Mouse (Mus musculus) urinary bladder, adult 18-20 months (tissue): ENCODE data around the gene Tnik.
A peak's percentile ranks its signal among the peaks of the same experiment; 100 is the strongest.

Experiments used
- DNase-seq, 2 experiments: peaks; one replicate each; pipeline ENCODE4 v3.0.0; 2022; ENCODE audit warnings: low spot score in 2 of 2, mixed read lengths in 2 of 2

Gene Tnik

GRCm38 (mm10) chr3:28263948-28264840 lies 1.2 kb downstream of the Tnik start:
- peak in 1 of 2 experiments; percentile 43 for DNase-seq

DNA sequence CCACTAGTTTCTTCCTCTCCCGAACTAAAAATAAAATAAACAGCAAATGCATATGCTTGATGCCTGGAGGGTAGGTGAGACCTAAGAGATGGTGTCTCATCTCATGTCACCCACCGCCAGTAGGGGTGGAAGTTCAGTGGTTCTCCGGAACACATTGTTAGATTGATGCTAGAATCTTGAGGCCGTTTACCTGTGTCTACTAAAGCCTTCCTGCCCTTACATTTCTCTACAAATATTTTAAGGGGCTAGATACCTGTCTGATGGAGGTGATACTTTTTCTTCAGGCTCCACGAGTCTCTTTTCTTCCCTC lies 1.8 kb downstream of the Tnik start:
- no peak for DNase-seq

- no peak for DNase-seq
Measured at GRCm38 (mm10) chr3:28265183-28265582, 2.2 kb downstream of the Tnik start.

DNA sequence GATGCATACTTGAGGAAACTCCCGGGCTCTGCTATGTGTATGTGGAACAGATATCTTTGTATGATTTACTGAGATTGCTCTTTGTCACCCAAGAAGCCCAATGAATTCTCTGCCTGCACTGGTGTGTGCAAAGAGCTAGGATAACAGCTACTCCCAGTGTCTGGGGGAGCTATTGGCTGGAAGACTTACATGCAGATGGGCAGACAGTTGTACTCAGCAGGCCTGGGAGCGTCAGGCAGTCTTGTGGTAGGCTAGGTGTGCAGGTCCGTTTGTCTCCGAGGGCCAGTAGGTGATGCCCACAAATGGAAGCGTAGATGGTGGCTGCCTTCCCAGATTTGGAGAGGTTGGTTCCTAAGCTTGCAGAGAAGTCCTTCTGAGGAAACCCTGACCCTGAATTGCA lies 2.6 kb downstream of the Tnik start:
- no peak for DNase-seq

- DNase-seq = no peak
Measured at GRCm38 (mm10) chr3:28267211-28267610, 4.2 kb downstream of the Tnik start.

DNA sequence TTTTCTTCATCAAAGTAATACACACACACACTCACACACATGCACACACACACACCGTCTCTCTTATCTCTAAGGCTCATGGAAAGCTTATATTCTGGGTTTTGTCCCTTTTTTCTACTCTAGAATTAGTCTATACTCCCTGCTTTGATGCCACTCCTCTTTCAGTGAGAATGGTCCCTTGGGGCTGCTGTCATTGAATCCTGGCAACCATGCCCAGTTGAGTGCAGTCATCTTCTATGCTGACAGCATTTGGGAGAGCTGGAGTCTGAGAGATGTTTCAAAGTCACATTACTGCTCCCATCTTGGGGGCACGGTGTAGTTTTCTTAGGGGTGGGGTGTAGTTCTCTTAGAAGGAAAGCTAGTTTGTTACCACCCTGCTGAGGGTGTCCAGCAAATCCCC lies 6.7 kb downstream of the Tnik start:
- DNase-seq = no peak

DNA sequence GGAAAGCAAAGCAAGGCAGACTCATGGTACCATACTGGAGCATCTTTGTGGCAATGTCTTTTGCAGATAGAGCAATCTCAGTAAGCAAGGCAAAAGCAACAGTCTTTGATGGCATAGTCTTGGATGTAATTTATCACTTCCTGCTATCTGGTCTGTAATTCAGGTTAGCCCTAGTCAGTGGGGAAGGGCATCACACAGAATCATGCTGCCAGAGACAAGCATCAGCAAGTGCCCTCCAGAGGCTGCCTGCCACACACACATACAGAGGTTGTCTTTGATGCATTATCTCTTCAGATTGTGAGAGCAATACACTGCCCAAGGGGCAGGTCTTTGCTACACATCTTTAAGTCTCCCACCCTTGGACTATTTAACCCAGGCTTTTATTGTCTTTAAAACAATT lies 8.9 kb downstream of the Tnik start:
- no peak for DNase-seq

GRCm38 (mm10) chr3:28274763-28275162 lies 11.7 kb downstream of the Tnik start:
- DNase-seq = no peak

DNA sequence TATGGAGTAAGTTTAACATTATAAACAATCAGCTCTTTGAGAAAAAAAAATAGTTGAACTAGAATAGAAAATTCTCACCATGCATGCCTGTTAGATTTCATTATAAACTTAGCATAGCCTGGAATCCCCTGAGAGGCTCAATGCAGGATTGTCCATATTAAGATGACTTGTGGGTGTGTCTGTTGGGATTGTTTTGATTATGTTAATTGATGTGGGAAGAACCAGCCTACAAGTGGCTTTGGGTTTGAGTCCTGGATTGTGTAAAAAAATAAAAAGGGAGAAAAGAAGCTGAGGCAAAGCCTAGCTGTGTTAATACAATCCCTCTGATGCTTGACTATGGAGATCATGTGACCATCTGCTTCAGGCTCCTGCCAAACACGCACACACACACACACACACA lies 26.7 kb downstream of the Tnik start:
- no peak for DNase-seq

- no peak for DNase-seq
Measured at GRCm38 (mm10) chr3:28301378-28301777, 38.4 kb downstream of the Tnik start.

- DNase-seq = no peak
Measured at GRCm38 (mm10) chr3:28303915-28304314, 40.9 kb downstream of the Tnik start.

DNA sequence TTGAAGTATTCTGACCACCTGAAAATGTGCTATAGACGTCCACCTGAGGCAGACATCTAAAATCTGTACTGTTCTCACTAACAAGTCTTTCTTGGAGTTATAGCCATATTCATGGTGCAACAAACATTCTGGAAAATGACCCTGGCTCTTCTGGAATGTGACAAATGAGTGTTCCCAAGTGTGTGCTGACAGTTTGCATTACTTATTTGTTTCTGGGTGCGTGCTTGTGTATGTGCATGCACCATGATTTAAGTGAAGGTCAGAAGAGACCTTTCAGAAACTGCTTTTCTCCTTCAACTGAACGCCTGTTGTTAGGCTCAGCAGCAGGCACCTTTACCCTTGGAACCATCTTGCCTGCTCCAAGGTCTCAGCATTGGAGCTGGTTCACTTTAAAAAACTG lies 43.8 kb downstream of the Tnik start:
- no peak for DNase-seq

DNA sequence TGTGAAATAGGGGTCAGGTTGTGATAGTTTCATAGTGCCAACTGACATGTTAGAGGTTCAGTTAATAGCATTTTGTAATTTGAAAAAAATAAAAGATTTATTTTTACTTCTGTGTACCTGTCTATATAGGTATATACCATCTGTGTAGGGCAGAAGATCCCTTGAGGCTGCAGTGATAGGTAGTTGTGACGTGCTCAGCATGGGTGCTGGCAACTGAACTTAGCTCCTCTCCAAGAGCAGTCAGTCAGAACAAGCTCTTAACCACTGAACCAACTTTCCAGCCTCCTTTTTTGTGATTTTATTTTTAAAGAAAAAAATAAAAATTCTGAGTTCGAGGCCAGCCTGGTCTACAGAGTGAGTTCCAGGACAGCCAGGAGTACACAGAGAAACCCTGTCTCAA lies 51.4 kb downstream of the Tnik start:
- DNase-seq = no peak

- no peak for DNase-seq
Measured at GRCm38 (mm10) chr3:28317339-28317738, 54.3 kb downstream of the Tnik start.

GRCm38 (mm10) chr3:28321635-28322034 lies 58.6 kb downstream of the Tnik start:
- no peak for DNase-seq

- DNase-seq = no peak
Measured at GRCm38 (mm10) chr3:28325613-28326233, 62.7 kb downstream of the Tnik start.

- DNase-seq = no peak
Measured at GRCm38 (mm10) chr3:28332316-28332715, 69.3 kb downstream of the Tnik start.

- DNase-seq = no peak
Measured at GRCm38 (mm10) chr3:28333869-28334268, 70.9 kb downstream of the Tnik start.

GRCm38 (mm10) chr3:28334547-28334946 lies 71.5 kb downstream of the Tnik start:
- no peak for DNase-seq

GRCm38 (mm10) chr3:28340071-28340470 lies 77.1 kb downstream of the Tnik start:
- no peak for DNase-seq

DNA sequence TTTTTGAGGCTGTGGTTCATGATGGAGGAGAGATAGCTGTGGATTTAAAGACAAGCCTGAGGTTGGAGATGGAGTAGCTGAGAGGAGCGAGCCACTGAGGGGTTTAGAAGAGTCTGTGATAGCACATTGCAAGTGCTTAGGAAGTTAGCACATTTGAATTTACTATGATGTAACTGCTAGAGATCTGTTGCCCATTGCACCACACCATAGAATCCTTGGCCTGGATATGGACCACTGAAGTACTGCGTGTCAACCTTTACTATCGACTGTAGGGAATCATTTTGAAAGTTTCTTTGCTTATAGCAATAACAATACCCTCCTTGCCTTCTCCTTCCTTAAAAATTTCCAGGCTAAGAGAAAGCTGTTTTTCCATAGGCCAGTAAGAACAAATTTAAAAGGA lies 80.2 kb downstream of the Tnik start:
- DNase-seq = no peak

GRCm38 (mm10) chr3:28343661-28344060 lies 80.6 kb downstream of the Tnik start:
- DNase-seq = no peak

- DNase-seq = no peak
Measured at GRCm38 (mm10) chr3:28345446-28345845, 82.4 kb downstream of the Tnik start.

- DNase-seq = no peak
Measured at GRCm38 (mm10) chr3:28345961-28346360, 82.9 kb downstream of the Tnik start.
